Mouse (Mus musculus) C2C12 (cell line): Measurements from ENCODE around the gene Emp2.

ENCODE experiments used
- CTCF ChIP-seq: IDR thresholded peaks from one replicate; pipeline ENCODE4 v1.5.1; 2011; ENCODE audit not compliant: control insufficient read depth, insufficient read depth, insufficient read length
- FOSL1 ChIP-seq: IDR thresholded peaks from one replicate; pipeline ENCODE4 v1.8.0; 2011; ENCODE audit warnings: mild to moderate bottlenecking, low read length; ENCODE audit not compliant: poor library complexity, insufficient read depth, severe bottlenecking
- MAX ChIP-seq: IDR thresholded peaks from one replicate; pipeline ENCODE4 v1.6.1; 2011; ENCODE audit warnings: mild to moderate bottlenecking, control low read depth
- MYOD1 ChIP-seq: IDR thresholded peaks from one replicate; pipeline ENCODE4 v1.6.1; 2011; ENCODE audit warnings: low read depth; ENCODE audit not compliant: control insufficient read depth, insufficient read length
- USF1 ChIP-seq: IDR thresholded peaks from one replicate; pipeline ENCODE4 v1.6.1; 2011; ENCODE audit warnings: low read depth, mild to moderate bottlenecking, control low read depth, moderate library complexity

DNA sequence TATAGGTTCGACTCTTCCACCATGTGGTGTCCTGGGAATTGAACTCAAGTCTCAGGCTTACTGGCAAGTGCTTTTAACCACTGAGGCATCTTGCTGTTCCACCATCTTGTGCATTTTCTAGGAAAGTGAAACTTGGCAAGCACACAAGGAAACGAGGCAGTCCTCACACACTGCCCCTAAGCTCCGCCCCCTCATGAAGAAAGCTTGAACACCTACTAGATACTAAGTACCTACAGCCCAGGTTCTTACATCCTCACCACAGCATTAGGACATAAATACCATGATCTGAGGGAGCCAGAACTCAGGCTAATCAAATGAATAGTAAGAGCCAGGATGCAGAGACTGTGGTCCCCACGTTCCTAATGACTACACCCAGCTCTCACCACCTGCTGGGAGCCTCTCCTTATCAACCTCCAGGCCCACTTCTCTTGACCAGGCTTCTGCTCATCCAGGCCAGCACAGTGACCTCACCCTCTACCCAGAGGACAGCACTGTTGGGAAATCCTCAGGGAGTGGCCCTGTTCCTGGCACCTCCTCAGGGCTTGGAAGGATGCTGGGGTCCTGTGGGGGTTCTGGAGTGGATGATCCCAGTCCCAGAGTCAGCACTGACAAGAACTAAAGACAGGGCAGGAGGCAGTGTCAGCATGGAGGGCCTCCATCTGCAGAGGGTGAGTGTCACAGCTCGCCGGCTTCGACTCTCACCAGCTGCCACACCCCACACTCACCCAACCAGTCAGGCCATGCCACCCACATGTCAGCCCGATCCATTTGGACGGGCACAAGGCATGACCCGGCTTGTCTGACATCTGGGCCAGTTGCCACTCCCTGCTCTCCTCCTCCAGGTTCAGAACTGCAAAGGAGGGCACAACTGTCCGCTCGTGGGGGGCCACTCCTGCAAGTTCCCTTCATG is 17.1 kb upstream of the Emp2 start:
- TF ChIP-seq CTCF: no peak
- TF ChIP-seq MAX: no peak
- TF ChIP-seq FOSL1: no peak
- no peak for TF ChIP-seq MYOD1
- TF ChIP-seq USF1: no peak
